Mouse (Mus musculus) hindlimb bud, embryonic 11.5 days (tissue): ENCODE measurements around the gene 4930470P17Rik.

Experiments
- DNase-seq: peaks from one replicate; pipeline ENCODE4 v3.0.0-alpha.2; 2012; ENCODE audit warnings: low read depth, low spot score; ENCODE audit errors: extremely low spot score

4930470P17Rik gene

DNA sequence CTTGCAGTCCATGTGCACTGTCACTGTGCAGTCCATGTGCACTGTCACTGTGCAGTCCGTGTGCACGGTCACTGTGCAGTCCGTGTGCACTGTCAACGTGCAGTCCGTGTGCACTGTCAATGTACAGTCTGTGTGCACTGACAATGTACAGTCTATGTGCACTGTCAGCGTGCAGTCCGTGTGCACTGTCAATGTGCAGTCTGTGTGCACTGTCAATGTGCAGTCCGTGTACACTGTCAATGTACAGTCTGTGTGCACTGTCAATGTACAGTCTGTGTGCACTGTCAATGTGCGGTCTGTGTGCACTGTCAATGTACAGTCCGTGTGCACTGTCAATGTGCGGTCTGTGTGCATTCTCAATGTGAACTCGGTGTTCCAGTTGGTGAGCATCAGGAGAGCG lies 17.1 kb downstream of the 4930470P17Rik start:
- DNase-seq, result no peak

DNA sequence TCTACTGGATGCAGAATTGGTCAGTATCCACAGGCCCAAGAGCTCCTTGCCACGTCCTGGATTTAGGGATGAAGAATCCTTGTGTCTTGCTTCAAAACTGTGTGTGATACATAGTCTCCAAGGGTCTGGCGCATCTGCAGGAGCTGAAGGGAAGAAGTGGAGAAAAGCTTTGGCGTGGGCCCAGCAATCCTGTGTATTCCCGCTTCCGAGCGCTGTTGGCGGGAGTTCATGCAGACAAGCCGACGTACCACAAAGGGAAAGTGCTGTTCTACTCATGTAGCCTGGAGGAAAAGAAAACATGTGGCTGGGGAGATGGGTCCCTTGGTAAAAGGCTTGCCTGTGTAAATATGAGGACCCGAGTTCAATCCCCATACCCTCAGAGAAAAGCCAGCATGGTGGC lies 22.3 kb downstream of the 4930470P17Rik start:
- no peak for DNase-seq

DNA sequence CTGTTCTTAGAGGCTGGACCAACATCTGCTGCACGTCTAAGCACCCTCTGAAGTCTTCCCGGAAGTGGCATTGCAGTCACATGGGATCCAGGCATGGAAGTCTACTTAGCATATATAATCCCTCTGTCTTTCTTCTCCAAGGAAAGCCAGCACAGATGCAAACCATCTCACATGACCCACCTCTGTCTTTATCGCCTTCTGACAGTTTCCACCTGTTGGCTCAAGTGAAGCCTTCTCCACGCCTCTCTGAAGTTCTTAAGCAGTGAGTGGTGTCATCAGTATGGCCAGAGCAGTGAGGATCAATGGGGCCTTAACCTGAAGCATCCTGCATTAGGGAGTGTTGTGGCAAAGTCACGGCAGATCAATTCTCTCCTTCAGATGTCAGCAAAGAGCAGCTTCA lies 23.2 kb downstream of the 4930470P17Rik start:
- DNase-seq, result no peak

DNA sequence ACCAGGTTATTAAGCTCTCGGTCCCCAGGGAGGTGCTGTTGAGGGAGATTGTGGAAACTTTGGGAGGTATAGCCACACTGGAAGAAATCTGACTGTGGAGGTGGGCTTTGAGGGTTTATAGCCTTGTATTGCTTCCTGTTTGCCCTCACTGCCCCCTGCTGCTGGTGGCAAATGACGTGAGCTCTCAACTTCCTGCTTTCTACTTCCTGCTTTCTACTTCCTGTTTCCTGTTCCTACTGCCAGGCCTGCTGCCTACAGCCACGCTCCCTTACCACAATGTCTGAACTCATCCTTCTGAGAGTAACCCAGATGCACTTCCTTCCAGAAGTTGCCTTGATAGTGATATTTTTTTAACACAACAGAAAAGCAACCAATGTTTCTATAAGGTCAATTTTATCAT lies 24.3 kb downstream of the 4930470P17Rik start:
- DNase-seq, result no peak

DNA sequence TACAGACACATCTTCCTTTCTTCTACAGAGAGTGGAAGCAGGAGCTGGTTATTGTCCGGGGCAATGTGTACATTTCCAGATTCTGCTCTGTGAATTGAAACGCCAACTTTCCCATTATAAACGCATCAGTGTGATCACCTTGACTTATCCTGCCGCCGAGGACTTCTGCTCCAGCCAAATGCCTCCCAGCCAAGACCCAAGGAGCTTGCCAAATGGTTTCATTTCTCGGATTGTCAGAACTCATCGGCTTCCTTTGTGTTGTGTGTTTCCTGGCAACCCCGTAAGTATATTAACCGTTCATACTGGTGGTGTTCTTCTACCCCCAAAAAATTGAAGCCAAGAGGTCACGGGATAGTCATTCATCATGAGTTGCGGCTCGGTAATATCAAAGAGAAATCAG lies 25.7 kb downstream of the 4930470P17Rik start:
- no peak for DNase-seq

DNA sequence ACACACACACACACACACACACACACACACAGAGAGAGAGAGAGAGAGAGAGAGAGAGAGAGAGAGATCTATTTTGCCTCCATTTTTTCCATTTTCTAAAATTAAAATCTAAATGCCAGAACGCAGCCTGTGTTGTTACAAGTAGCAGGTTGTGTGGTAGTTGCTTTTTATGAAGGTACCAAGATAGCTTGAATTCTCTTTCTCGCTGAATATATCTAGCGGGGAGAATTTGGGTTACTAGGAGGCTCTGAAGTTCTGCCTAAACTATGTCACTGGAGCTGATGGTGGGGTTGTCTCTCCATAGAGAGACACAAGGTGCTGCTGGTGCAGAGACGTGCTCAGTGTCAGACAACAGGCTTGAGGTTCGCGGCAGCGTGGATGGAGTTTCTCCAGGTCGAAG lies 36.8 kb downstream of the 4930470P17Rik start:
- DNase-seq, result no peak

DNA sequence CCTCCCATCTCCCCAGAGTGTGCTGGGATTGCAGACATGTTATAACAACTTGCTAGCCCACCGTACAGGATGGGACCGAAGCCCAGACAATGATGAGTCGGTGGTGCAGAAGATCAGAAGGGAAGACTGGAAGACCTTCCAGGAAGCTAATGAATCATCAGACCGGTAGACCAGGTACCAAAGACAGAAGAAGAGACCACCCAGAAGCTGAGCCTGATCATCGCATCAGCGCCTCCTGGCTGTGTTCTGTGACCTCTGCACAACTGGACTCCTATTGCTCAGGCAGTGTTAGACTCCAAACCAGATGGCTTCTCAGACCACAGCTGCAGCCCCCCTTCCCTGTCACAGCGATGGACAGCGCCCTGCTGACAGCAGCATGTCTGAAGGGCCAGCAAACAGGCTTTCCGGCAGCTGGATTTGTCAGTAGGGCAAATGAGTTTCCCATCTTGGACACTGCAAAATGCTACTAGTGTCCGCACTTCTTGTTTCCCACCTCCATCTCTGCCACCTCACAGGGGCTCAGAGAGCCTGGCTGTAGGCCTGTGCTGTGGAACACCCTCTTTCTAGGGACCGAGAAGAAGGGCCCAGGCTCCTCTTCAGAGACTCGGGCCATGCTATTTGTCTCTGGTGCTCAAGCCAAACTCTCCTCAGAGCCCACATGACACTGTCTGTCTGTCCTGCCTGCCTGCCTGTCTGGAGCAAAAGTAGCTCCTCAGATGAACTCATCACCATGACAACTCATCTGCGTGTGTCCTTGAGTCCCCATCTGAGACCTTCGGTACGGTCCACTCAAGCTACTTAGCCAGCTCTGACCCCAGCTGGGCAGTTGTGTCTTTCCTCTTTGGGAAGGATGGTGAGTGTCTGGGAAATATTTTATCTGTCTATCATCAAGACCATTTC lies 37.6 kb downstream of the 4930470P17Rik start:
- DNase-seq, result no peak

DNA sequence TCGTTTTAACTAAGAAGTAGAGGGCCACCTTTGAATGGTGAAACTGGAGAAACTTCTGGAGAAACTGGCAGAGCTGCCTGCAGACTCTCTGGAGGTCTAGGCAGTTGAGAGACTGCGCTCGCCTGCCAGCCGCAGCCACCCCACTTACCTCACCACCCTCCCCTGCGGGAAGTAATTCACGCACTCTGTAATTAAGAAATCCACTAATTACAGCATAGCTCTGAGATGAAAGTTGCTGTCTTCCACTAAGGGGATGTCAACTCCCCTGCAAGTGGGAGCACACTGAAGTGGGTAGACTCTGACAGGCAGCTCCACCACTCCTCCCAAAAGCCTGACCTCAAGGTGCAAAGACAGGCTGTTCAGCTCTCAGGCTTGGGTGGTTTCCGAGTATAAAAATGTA lies 49.7 kb downstream of the 4930470P17Rik start:
- DNase-seq, result no peak

DNA sequence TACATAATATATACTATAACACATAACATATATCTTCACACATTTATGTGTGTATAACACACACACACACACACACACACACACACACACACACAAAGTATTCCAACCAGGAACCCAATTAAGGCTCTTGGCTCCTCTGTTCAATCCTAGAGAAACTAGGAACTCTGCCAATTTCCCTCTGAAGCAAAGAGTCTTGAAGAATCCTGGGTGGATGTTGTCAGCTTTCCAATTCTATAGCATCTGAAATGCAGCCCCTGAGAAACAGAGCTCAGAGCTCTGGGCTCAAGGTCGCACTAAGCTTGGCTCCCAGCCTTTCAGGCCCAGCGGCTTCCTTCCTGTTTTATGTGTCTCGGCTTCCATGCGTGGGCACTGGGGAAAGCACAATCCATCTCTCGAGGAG lies 51.6 kb downstream of the 4930470P17Rik start:
- no peak for DNase-seq

DNA sequence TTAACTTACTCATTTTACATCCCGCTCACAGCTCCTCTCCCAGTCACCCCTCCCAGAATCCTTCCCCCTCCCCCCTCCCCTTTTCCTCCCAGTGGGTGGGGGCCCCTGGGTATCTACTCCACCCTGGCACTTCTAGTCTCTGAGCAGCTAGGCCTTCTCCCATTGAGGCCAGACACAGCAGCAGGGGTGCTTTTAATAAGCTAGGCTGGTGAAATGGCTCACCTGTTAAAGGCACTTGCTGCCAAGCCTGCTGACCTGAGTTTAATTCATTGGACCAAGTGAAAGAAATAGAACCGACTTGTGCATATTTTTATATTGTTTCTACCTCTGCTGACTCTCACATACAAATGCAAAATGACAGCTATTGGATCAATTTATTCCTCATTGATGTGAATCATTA lies 52.7 kb downstream of the 4930470P17Rik start:
- no peak for DNase-seq

DNA sequence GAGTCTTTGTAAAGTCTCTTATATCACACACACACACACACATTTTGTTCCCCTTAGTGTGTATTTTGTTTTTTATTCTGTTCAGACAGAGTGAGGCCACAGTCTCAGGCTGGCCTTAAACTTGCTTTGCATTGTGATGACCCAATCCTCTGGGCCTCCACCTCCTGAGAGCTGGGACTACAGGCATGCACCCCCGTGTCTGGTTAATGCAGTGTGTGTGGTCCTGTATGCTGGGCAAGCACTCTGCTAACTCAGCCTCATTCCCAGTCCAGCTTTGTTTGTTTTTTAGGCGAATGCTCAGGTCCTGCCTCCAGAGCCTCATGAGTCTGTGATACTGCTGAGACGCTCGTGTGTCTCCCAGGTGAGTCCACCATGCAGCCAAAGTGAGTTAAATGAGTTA lies 53.8 kb downstream of the 4930470P17Rik start:
- no peak for DNase-seq

DNA sequence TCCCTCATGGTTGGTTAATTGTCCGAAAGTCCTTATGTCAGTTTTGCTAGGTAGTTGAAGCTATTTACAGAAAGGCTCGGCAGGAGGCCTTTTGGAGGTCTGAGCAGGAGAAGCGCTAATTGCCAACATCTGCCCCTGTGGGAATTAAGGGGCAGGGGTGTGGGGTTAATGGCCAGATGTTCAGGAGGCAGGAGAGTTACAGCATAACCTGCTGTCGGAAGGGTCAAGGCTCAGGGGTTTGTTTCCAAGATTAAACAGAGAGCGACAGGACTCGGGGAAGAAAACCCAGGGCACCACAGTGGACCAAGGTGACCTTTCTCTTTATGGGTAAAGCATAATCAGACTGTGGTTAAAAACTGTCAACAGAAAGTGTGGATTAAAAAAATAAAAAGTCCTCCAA lies 54.3 kb downstream of the 4930470P17Rik start:
- DNase-seq, result peak; percentile 86

DNA sequence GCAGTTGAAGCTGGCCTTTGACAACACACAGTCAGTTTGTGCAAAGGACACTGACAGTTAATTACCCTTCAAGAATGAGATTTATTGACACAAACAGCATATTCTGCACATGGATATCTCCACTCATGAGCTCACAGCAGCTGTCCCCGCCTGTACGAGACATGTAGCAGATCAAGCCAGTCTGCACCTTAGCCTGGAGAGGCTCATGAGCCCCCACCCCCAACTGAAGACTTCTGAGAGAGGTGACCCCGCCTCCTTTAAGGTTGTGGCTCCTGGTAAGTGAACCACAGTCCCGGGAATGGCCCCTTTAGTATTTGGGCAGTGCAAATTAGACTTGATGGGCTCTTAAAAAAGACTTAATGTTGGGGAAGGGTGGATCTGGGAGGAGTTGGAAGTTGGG lies 56.1 kb downstream of the 4930470P17Rik start:
- DNase-seq, result no peak

DNA sequence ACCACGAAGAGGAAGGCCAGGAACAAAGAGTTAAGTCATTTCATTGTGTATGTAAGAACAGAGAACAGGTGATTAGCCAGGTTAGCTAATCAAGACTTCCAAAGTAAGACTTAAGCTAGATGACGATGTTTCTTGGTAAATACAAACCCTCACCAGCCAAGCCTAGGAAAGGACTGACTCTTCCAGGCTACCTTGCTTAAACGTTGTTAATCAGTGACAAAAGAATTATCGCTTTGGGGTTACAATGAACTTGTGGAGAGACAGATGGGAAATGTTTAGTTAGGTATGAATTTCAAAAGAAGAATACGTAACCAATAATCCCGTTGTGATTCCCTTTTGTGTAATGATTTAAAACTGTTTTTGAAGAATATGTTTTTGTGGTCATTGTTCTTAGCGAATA lies 56.9 kb downstream of the 4930470P17Rik start:
- DNase-seq, result no peak

DNA sequence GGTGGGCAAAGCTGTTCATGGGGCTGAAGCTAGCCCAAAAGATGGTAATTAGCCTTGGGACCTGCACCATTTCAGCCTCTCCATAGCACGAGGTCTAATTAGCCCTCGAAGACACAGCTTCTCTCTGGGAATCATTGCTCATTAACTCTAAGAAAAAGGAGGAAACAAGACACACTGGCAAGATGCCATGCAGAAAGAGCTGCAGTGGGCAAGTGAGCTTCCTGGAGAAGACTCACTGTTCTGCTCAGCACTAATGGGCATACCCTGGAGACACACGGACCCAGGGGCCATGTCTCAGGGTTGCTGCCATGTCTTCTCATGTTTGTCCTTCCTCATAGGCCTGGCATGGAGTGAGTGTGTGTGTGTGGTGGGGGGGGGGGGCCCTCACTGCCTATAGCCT lies 57.7 kb downstream of the 4930470P17Rik start:
- no peak for DNase-seq

DNA sequence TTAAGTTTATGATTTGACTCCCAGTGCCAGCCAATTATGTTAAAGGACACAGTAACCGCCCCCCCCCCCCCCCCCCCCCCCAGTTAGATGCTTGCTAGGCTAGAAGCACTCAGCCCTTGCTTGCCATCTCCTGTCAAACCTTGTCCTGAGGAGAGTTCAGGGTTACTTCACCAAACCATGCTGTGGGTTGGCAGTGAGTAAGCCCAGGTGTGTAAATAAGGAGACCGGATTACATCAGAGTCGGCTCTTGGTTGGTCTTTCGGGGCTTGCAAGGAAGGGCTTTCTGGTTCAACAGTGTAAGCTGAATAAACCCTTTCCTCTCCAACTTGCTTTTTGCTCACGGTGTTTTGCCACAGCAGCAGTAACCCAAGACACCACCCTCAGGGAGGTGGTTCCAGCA lies 58.2 kb downstream of the 4930470P17Rik start:
- DNase-seq, result no peak

DNA sequence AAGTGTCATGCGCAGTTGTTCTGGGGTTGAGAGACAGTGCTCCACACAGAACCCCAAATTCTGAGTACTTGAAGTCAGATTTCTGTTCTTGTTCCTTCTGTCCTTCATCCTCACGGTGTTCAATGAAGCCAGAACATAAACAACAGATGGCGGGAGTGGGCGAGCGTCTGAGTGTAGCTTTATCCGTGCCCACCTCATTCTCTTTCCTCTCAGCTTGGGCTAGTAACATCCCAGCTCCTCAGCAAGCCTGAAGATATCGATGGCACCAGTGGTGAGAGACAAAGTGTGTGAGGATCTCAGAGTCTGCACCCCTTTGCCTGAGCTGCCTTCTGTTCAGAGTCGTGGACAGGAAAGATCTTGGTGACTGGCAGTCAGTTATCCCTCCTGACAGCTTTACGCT lies 62.6 kb downstream of the 4930470P17Rik start:
- no peak for DNase-seq

DNA sequence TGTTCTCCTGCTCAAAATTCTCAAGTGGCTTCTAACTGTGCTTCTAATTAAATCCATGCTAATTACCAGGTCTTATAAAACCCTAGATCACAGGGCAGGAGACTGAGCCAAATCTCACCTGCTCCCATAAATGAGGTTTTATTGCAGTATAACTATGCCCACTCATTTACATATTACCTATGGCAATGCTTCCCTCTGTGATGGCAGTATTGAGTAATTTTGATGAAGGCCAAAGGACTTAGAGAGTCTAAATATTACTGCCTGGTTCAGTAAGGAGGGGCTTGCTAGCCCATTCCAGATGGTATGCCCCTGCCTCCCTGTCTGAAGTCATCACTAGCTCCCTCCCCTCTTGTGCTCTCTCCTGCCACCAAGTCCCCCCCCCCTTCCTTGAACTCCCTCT lies 66.0 kb downstream of the 4930470P17Rik start:
- DNase-seq, result no peak

DNA sequence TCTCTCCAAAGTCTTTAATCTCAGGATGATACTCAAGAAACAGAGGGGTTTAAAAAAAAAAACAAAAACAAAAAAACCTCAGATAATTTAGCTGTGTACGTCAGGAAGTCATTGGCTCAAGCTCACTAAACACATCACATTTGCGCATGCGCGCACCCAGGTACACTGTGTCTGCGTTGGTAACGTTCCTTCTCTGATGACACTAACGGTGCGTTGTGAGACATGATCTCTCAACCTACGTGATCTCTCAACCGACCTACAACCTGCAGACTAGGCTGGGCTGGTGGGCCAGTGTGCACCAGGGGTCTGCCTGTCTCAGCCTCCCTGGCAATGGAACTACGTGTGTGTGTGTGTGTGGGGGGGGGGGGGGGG lies 67.0 kb downstream of the 4930470P17Rik start:
- DNase-seq, result no peak

DNA sequence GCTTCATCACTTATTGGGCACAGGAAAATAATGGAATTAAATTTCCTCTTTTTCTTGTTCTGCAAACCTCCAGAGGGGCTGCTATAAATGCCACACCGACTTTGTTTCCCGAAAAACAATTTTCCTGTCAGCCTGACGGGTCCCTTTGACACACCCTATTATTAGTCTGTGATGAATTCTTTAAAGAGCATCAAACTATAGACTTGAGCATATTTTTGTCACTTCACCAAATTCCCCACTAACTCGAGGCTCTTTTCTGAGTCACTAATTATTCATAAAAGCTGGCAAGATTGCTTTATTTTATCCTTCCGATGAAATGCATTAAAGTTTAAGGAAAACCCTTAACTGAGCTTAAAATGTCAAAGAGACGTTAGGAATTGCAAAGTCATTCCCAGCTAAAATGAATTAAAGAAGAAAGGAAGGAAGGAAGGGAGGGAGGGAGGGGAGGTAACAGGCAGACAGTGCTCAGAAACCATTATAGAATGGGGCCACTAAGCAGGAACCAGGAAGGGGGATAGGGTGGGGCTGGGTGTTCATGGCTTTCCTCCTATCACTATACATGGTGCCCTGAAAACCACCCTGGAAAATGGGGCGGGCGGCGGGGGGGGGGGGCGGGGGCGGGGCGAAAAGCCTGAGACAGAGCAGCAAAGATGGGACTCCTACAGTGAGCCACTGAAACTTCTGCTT lies 67.6 kb downstream of the 4930470P17Rik start:
- no peak for DNase-seq

DNA sequence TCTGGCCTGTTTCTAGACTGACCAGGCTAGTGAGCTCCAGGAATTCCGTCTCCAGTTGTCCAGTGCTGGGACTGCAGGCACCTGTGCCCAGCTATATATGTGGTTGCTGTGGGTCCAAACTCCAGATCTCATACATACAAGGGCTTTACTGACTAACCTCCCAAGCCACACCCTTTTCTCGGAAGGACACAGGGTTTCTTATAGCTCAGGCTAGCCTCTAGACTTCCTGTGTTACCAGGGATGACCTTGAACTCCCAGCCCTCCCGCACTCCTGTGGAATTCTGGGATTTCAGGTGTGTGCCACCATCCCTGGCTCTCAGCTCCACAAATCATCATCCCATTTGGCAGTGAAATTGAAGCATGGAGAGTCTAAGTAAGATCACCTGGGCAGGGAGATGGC lies 71.6 kb downstream of the 4930470P17Rik start:
- no peak for DNase-seq

DNA sequence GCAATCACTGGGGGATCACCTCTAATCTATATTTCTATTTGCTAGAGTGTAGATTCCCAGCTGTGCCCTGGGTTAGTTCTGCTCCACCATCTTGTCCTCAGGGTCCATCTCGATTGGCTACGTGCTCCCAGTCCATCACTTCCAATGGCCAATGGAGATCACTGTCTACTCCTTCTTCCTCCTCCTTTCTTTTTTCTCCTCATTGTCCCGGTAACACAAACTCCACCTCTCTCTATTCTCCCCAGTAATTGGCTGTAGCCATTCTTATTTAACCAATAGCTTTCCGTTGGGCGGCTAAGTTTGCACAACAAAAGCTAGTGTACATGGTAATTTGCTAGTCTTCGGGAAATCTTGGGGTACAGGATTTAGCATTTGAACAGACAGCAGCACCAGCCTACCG lies 72.1 kb downstream of the 4930470P17Rik start:
- DNase-seq, result no peak
